Comparison of ENCODE assay signal across 9 mouse cellular contexts in genomic region chr5:135494183-135494910, GRCm38 (mm10). TPM values are rescaled to one million over a fixed set of nuclear protein-coding genes. Genes with fewer than 3 reads are reported as not detected.
A peak's percentile ranks its signal among the peaks of the same experiment; 100 is the strongest.
DNase-seq lines count a peak whose midpoint lies in the region; ATAC-seq lines count a peak whose summit lies in the region.
"Had no signal": no experiment of that assay in that cellular context is flagged by ENCODE, and none has a peak within 500 bp of the region (broad histone marks: within the 10 kb centered on the region; RNA-seq: fewer than 3 reads in every experiment).

No protein-coding gene starts in this region.

- H3K36me3 ChIP-seq in midbrain, embryonic 13.5 days: no peaks in the 10 kb centered on the region
- H3K36me3 ChIP-seq: midbrain, embryonic 12.5 days had no signal

- H3K9ac ChIP-seq in midbrain, embryonic 13.5 days (replicated peaks): no peak overlapping the region
- H3K9ac ChIP-seq: midbrain, embryonic 12.5 days had no signal

- peaks cover 7% of the 10 kb centered on the region for H3K4me1 ChIP-seq in midbrain, embryonic 13.5 days (replicated peaks)

- H3K27ac ChIP-seq in midbrain, embryonic 13.5 days: no peak overlapping the region
- H3K27ac ChIP-seq: midbrain, embryonic 12.5 days had no signal

- ATAC-seq in CD4-positive, CD25-positive, alpha-beta regulatory T cell, adult 4 months: no peak
- no peak for ATAC-seq in midbrain, embryonic 13.5 days

- no peaks in the 10 kb centered on the region for H3K9me3 ChIP-seq in midbrain, embryonic 13.5 days
- H3K9me3 ChIP-seq: midbrain, embryonic 12.5 days had no signal

- peak; percentile 30 for DNase-seq in CD4-positive, CD25-positive, alpha-beta regulatory T cell, adult 2 months (ENCODE audit: low read depth, low spot score)
- peak; percentile 45 for DNase-seq in left cerebral cortex, postnatal 4 days
- DNase-seq in left cerebral cortex, postnatal 25 days (ENCODE audit: low spot score in 2 of 2): no peak
- DNase-seq in embryo, embryonic 10.5 days (ENCODE audit: low spot score): peak; percentile 45
- peak; percentile 57 to 58 for DNase-seq in kidney, postnatal 25 days
- peak; percentile 69 for DNase-seq in testis, postnatal 10 days (ENCODE audit: low spot score)

- H3K27me3 ChIP-seq in midbrain, embryonic 13.5 days: no peaks in the 10 kb centered on the region
- H3K27me3 ChIP-seq: midbrain, embryonic 12.5 days had no signal

- H3K4me3 ChIP-seq in midbrain, embryonic 13.5 days (replicated peaks): no peak overlapping the region
- H3K4me3 ChIP-seq: midbrain, embryonic 12.5 days had no signal

- no peak overlapping the region for H3K4me2 ChIP-seq in midbrain, embryonic 13.5 days (replicated peaks)
- H3K4me2 ChIP-seq: midbrain, embryonic 12.5 days had no signal

- intact Hi-C loops in left cerebral cortex, postnatal 4 days (cut with DNase I): loop anchor here (5.0 kb wide), 1 partner anchor 87 kb away; no protein-coding TSS in a partner anchor
- intact Hi-C loops in left cerebral cortex, postnatal 25 days (cut with DNase I): loop anchor here (2.0 kb wide), 2 partner anchors 66 to 94 kb away; no protein-coding TSS in a partner anchor

- 82% methylated on average over 13 of the region's 13 CpGs for WGBS in midbrain, embryonic 13.5 days

RNA-seq across cellular contexts. Expression of gene Hip1, which starts 50.6 kb away (rescaled TPM):
- polyA plus RNA-seq in CD4-positive, CD25-positive, alpha-beta regulatory T cell, adult 4 months (2017; shearing (Covaris generic)): 1 to 10 TPM; 5.4 to 7.4 TPM
- total RNA-seq in left cerebral cortex, postnatal 4 days (2021): 100 to 1,000 TPM in 1 of 2 experiments, 10 to 100 TPM in 1; 99.7 to 102 TPM
- total RNA-seq in left cerebral cortex, postnatal 25 days (2021): 10 to 100 TPM; 44.3 to 59.7 TPM
- 38.9 and 40.9 TPM in 2 replicates for polyA plus RNA-seq in midbrain, embryonic 13.5 days (2015; fragmentation: Nextera tagmentation; extraction: Ambion mirVana)

Comparison
In these comparisons a context has a peak if more than half of its experiments do, and no peak if none do; other contexts are left out.
1. DNase-seq: peak in CD4-positive, CD25-positive, alpha-beta regulatory T cell, adult 2 months (single experiment), left cerebral cortex, postnatal 4 days (single experiment), embryo, embryonic 10.5 days (single experiment), kidney, postnatal 25 days (2 of 2) and testis, postnatal 10 days (single experiment); none in left cerebral cortex, postnatal 25 days (0 of 2).